Mouse (Mus musculus): Measurements from ENCODE around the gene Pabpc4.
"Not testable (repeated sequence)": the region's sequence is repeated elsewhere in the genome, so short reads cannot be mapped to it uniquely, and the experiment has no call there.

Pabpc4 gene

DNA sequence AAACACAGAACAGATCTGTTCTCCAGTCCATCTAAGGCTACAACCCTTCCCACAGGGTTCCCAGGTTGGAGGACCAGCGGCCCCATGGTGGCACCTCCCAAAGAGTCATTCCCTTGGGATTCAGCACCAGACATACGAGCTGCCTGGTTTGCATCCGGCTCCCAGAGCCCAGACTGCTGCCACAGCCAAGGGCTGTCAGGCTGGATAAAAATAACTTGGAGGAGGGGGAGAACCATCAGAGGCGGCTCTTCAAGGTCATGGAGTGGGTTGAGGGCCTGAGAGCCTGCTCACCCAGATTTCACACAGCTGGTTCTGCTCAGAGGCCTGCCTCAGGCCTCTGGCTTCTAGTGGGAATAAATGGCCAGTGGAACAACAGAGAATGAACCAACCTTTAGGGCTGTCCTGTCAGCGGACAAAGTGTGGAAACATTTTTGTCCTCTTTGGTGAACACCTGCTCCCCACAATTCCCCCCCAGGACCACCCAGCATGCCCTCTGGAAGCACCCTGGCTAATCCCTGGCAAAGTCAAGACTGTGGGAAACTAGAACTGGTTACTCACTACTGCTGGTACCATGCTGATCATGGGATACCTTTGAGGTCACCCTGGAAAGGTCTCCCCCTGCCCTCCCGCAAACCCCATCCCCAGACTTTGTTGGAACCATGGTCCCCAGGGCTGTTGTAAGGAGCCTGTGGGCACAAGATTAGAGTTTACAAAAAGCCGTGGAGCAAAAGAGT, 14.8 kb upstream of the Pabpc4 start:
- peak; percentile 48 for DNase-seq (ENCODE audit: low spot score)

DNA sequence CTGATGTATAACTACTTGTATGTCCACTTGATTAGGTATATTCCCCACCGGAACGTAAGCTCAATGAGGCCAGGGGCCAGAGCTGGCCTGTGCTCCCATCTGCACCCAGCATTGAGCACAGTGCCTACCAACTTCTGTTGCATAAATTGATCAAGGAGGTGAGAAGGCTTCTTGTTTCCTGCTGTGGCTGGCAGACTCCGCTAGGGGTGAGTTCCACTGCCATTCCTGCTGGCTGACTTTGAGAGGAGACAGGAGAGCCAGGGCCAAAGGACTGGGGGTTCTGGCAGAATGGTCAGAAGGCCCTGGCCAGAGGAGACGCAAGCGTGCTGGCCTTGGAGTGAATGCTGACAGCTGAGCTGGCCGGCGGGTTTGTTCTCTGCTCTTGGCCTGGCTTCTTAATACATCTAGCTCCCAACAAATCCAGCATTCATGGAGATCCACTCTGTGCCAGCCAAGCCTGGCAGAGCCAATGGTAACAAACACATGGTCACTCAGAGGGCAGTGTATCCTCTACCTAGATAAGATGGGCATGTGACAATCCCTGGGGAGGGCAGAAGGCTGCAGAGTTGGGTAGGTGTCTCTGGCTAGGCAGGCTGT, 13.1 kb upstream of the Pabpc4 start:
- peak; percentile 78 for DNase-seq (ENCODE audit: low spot score)

DNA sequence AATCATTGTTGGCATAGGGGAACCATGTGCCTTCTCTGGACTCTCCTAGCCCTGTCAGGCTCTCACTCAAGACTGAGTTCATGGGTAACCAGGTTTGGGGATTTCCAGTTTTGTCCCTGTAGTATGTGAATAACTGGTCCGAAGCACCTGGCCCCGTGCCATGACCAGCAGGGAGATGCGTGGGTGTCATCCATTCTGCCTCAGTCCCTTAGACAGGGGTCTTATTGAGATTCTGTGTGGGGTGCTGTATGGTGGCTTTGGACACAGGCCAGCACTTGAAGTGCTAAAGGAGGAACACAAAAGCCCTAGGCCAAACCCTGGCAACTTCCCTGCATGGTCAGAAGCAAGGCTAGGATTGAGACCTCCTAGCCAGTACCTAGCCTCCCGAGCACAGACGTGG, 9.9 kb upstream of the Pabpc4 start:
- DNase-seq (ENCODE audit: low spot score), result no peak

DNA sequence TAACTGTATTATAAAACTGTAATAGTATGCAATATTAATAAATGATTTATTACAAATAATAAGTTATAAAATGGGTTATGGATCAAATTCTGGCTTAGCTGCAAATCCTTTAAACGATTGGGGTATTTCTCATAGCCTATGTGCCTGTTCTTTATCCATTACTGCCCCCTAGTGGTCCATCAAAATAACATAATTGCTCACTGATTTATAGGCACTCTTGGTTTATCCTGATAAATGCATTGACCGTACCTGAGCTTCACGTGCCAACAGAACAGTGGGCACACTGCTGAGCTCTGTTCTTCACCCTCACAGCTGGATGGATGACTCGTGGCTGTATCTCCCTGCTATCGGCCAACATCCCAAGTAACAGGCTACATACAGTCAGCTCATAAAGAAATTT, 7.5 kb upstream of the Pabpc4 start:
- DNase-seq (ENCODE audit: low spot score), result no peak

DNA sequence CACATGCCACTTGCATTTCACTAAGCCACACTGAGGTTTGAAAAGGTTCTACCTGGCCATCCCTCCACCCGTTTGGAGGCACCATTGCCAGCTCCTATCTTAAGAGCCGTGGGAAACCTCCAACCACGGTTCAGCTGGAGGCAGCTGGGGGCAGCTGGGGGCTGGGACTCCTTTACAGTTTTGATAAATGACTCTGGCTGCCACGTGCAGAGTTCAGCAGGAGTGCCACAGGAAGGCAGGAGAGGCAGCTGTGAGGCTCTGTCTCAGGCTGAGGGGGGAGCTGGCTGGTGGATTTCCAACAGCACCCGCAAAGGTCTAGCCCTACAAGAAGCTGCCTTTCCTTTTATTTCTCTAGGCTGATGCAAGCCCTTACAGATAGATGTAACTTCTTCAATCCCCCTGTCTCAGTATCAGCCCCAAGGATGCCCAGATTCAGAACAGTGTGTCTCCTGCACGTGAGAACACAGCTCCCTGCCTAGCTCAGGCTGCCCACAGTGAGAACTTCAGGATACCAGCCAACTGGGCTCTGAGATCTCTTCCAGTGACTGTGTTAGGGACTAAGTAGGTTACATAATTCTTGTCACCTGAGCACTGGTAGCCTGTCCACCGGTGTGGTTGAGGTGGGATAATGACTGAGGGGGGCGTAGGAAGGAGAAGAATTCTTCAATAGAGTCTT, 1.9 kb upstream of the Pabpc4 start:
- DNase-seq (ENCODE audit: low spot score), result no peak

DNA sequence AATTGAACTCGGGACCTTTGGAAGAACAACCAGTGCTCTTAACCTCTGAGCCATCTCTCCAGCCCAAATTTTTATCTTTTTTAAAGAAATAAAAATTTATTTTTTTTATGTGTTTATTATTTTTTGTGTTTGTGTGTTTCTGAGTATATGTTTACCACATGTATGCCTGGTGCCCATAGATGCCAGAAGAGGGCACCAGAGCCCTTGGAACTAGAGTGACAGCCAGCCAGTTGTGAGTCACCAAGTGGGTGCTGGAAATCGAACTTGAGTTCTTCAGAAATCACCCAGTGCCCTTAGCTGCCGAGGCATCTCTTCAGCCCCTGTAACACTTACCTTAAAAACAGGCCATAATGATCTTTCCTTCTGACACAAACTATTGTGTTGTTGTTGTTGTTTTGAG, 8.9 kb downstream of the Pabpc4 start:
- no peak for DNase-seq (ENCODE audit: low spot score)

DNA sequence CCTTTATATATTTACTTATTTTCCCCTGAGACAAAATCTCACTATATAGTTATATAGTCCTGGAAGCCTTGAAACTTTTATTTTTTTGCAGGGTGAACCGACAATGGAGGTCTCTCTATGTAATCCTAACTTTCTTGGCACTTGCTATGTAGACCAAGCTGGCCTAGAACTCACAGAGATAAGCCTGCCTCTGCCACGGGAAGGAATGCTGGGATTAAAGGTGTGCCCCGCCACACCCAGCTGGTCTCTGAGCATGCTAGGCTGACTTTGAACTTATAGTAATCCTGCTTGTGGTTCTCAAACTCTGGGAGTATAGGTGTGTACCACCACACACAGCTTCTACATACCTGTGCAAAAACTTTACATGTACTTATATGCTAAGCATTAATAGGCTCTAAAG, 18.0 kb downstream of the Pabpc4 start:
- no peak for DNase-seq (ENCODE audit: low spot score)

DNA sequence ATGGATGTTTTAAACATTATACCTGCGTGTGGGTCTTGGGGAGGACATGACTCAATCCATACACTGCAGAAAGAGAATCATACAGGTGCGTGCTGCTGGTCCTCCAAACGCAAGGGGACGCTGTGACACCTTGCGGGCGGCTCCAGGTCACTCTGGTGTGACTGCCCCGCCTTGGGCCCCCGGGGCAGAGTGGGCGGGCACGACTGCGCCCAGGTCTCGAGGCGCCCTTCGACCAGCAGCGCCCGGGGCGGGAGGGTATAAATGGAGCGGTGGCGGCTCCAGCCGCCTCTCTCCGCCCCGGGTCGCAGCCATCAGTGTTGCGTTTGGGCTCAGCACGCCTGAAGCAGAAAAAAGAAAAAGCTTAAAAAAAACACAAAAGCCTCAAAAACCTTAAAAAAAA, 20.3 kb downstream of the Pabpc4 start:
- peak; percentile 89 for DNase-seq (ENCODE audit: low spot score)

DNA sequence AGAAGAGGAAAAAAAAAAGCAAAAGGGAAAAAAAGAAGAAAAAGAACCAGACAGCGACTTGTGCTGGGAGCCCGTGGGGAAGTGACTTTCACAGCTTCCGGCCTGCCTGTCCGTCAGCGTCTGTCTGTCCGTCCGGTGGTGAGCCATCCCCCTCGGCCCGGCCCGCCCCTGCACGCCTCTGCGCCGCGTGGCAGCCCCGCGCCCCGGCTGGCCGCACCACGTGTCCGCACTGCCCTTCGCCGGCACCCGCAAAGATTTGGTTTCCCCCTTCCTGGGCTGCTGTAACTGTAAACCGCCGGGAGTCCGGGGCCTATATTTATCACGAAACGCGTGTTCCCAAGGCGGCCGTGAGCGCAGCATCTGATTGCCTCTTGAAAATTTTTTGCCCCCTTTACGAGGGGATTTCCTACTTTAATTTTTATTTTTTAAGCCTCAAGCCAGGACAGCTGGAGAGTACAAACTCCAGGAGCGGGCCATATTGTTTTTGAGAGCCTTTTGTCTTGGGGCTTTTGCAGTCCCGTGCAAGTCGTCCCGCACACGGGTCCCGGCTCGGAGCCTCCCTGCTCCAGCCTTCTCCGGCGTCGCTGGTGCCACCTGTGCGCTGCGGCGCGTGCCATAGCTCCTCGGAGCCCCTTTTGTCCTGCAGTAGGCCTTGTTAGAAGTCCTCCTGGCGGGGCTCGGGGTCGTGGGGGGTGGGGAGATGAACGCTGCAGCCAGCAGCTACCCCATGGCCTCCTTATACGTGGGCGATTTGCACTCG, 20.9 kb downstream of the Pabpc4 start:
- not testable (repeated sequence) for DNase-seq (ENCODE audit: low spot score)

DNA sequence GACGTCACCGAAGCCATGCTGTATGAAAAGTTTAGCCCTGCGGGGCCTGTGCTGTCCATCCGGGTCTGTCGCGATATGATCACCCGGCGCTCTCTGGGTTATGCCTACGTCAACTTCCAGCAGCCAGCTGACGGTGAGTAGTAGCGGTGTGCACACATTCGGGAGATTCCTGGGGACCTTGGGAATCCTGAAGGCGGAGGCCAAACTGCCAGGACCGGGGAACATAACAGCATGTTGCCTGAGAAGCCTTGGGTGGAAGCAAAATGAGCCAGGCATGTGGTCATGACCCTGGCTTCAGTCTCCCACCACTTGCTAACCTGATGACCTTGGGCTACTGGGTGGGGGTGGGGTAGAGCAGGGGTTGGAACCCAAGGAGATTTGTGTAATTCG, 21.5 kb downstream of the Pabpc4 start:
- DNase-seq (ENCODE audit: low spot score), result not testable (repeated sequence)

DNA sequence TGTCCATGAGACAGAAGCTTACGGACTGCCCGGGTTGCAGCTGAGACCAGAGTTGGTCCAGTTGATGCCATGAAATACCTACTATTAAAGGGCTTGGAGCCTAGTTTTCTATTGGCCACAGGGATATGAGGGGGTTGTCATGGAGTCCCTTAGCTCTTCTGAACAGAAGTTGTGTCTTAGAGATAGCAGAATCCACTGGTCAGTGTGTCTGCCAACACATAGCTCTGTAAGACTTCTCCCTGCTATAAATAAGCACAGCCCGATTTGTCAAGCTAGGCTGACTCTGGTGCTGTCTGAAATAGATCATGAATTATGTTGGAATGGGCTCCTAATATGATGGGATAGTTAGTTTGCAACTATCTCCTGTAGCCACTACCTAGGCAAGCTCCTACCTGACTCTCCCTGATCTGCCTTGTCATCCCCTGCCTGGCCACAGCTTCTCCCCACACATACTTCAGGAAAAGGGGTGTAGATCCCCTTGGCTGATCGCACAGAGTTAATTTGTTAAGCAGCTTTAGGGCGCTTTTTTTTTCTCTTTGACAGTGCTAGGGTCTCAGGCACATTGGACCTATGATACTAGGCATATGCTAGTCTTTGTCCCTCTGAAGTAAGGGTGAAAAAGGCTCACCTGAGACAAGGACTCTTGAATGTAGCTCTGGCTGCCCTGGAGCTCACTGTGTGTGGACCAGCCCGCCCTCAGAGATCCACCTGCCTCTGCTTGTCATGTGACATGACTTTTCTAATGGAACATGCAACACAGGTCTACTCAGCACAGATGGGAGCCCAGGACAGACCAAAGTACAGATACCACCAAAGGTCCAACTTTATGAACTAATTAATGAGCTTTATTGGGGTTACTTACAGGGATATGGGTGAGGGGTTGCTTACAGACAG, 22.8 kb downstream of the Pabpc4 start:
- no peak for DNase-seq (ENCODE audit: low spot score)

DNA sequence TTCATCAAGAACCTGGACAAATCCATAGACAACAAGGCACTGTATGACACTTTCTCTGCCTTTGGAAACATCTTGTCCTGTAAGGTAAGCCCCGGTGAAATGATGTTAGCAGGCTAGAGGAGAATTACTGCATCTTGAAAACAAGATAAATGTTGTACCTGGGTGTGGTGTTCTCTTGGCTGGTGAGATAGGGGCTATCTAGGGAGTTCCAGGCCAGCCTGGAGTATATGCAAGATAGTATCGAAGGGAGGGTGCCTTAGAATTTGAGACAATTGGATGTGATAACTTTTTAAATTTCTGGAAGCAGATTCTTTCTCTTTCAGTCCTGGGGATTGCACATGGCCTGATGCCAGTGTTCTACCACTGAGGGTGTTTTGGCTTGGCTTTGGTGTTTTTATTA, 24.6 kb downstream of the Pabpc4 start:
- DNase-seq (ENCODE audit: low spot score), result no peak

DNA sequence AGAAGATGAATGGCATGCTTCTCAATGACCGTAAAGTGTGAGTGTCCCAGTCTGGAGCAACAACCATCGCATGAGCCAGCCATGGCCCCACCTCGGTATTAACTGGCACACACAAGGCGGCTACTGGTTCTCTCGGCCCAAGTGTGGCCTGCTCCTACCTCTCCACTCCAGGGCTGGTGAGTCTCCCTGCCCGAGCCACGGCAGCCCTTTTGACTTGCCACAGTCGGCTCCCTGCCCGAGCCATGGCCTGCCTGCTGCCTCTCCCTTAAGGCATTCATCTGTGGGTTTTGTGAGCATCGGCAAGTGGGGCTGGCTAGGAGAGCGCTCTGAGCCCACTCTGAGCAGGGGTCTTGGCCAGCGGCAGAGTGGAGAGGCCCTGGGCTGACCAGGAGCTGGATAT, 26.9 kb downstream of the Pabpc4 start:
- DNase-seq (ENCODE audit: low spot score), result no peak

DNA sequence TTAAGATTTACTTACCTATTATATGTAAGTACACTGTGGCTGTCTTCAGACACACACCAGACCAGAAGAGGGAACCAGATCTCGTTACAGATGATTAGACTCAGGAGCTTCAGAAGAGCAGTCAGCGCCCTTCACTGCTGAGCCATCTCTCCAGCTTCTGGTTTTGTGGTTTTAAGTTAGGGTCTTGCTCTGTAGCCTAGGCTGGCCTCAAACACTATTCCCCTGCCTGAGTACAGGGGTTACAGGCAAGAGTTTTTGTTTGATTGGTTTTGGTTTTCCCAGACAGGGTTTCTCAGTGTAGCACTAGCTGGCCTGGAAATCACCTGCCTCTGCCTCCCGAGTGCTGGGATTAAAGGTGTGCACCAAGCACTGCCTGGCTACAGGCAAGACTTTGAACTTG, 30.2 kb downstream of the Pabpc4 start:
- DNase-seq (ENCODE audit: low spot score), result no peak

DNA sequence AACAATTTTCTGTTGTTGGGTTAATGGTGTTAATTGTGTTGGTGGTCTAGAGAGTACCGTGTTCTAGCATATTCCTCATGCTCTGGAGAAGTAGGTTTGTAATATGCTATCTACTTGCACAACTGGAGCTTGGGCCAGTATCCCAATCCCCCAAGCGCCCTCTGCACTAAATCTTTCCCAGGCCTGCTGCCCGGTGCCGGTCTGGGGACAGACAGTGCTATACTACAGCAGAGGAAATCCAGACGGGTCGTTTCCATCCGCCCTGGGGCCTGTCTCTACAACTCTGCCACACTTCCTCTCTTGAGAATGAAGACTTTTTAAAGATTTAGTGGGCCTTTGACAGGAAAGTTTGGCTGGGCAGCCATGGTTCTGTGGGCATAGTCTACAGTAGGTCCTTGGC, 30.8 kb downstream of the Pabpc4 start:
- no peak for DNase-seq (ENCODE audit: low spot score)

DNA sequence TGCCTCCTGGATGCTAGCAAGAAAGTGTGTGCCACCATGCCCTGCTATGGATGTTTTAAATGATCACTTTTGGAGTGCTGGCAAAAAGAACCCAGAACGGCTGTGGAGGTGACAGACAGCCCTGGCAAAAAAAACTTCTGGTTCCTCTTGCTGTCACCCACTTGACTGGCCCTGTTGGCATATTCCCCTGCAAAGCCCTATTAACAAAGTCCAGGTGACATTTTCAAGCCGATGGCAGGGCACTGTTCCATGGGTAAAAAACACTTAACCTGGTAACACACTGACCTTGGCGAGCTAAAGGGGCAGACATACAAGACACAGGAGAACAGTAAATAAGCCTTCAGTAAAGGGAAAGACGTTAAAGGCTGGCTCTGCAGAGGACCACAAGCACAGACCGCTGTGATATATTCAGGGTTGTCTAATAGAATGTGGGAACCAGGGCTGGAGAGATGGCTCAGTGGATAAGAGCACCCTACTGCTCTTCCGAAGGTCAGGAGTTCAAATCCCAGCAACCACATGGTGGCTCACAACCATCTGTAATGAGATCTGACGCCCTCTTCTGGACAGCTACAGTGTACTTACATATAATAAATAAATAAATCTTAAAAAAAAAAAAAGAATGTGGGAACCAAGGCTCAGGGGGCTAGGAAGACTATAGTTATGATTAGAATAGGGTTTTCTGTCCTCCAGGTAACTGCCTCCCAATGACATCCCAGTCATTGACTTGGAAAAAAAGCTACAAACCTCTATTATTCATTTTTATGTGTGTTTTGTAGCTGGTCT, 31.7 kb downstream of the Pabpc4 start:
- no peak for DNase-seq (ENCODE audit: low spot score)

DNA sequence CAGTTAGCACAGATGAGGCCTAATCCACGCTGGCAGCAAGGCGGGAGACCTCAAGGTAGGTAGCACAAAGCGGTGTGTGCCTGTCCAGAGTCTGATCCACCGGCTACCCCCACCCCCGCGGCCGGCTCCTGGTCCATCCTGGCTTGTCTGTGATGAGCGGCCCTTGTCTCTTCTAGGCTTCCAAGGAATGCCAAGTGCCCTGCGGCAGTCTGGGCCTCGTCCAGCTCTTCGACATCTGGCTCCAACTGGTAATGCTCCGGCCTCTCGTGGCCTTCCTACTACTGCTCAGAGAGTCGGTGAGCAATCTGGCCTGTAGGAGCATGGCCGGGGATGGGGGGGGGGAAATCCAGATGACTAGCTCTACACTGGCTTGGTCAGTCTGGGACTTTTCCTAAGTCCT, 32.9 kb downstream of the Pabpc4 start:
- not testable (repeated sequence) for DNase-seq (ENCODE audit: low spot score)

DNA sequence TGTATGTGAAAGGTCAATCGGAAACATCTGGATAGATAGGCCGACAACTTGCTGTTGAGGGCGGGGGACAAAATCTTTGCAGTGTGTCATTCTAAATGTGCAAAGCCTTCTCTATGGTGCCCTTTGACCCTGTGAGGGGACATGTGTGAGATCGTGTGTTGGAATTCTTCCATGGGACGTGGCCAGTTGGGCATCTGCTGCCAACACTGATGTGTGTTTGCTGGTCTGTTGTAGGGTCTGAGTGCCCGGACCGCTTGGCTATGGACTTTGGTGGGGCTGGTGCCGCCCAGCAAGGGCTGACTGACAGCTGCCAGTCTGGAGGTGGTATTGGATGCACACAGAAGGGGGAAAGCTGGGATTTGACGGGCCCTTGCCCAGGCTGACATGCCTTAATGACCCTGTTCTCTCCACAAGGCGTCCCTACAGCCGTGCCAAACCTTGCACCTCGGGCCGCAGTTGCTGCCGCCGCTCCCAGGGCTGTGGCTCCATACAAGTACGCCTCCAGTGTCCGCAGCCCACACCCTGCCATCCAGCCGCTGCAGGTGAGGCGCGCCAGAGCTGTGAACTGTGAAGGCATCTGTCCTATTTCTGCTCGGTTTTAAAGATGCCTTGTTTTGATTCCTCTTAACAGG, 33.5 kb downstream of the Pabpc4 start:
- DNase-seq (ENCODE audit: low spot score), result no peak

DNA sequence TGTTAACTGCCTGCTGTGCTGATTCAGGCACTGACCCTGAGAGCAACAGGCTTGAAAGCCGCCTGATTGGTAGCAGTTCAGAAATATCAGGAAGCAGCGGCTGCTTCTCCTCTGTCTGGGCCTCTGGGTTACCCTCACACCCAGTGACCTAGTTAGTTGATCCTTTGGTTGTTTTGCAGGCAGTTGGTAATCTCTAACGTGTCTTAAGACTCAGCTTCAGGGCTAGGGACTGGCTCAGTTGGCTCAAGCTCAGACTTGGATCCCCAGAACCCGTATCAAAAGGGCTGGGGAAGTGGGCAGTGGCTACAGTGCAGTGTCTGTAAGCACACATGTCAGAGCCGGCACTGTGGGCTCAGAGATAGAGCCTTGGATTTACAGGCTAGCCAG, 34.0 kb downstream of the Pabpc4 start:
- no peak for DNase-seq (ENCODE audit: low spot score)

DNA sequence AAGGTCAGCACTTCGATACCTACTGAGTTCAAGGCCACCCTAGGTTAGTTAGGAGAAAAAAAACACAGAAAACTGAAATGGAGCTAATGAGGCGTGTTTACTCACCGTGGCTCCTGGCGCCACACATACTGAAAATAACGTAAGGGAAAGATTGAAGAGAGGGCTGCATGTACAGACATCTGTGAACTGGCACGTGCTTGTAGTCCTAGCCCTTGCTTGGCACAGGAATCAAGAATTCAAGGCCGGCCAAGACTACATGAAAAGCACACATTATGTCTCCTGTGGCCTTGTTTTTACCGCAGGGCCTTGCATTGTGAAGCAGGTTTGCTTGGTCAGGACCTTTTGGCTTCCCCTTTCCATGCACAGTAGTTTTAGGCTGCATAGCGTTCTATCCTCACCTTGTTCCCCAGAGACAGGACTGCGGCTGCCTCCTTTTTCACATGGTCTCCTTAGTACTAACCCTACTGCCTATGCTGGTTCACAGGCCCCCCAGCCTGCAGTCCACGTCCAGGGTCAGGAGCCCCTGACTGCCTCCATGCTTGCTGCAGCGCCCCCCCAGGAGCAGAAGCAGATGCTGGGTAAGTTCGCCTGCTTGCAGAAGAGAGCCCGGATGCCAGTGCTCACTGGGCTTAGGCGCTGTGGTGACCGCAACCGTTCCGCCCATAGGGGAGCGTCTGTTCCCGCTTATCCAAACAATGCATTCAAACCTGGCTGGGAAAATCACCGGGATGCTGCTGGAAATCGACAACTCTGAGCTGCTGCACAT, 35.2 kb downstream of the Pabpc4 start:
- no peak for DNase-seq (ENCODE audit: low spot score)

Measured in testis, postnatal 14 days (tissue).